Mouse (Mus musculus) cerebellum, adult 2 months (tissue): Measurements from ENCODE around the gene Plce1.

Experiments used
- CTCF ChIP-seq: fragments of 200-500 bp; IDR thresholded peaks from 2 replicates; pipeline ENCODE4 v1.5.1; 2011; ENCODE audit warnings: low read depth, mild to moderate bottlenecking, control low read depth, low read length, moderate library complexity, borderline replicate concordance; ENCODE audit not compliant: insufficient read depth
- POLR2A ChIP-seq: fragments of 200-500 bp; IDR thresholded peaks from 2 replicates; pipeline ENCODE4 v1.6.1; 2011; ENCODE audit warnings: low read length, control low read depth, borderline replicate concordance; ENCODE audit not compliant: insufficient read depth

- TF ChIP-seq POLR2A (no peak), CTCF (no peak)
Observed at GRCm38 (mm10) chr19:38553551-38553950, 72.6 kb downstream of the Plce1 start.
